Mouse (Mus musculus): Measurements from ENCODE around the gene Fbxo10.
"Not testable (repeated sequence)": the region's sequence is repeated elsewhere in the genome, so short reads cannot be mapped to it uniquely, and the experiment has no call there.

GRCm38 (mm10) chr4:44992330-44992729, 92.1 kb downstream of the Fbxo10 start:
- not testable (repeated sequence) for TF ChIP-seq HCFC1 (IDR thresholded peaks at IDR 0.05; ENCODE audit: borderline replicate concordance, insufficient read depth, low read length); ZC3H11A (IDR thresholded peaks at IDR 0.05; ENCODE audit: borderline replicate concordance, low read depth, low read length); CHD2 (IDR thresholded peaks at IDR 0.05; ENCODE audit: low read depth, low read length); ZNF384 (IDR thresholded peaks at IDR 0.05; ENCODE audit: low read depth, low read length)

All from ES-E14 (cell line).